Mouse (Mus musculus) cortical plate, adult 2 months (tissue): ENCODE results near the gene Ap4s1. TPM values are rescaled to one million over a fixed set of nuclear protein-coding genes. Genes with fewer than 3 reads are reported as not detected.
A peak's percentile ranks its signal among the peaks of the same experiment; 100 is the strongest.
"Not testable (repeated sequence)": the region's sequence is repeated elsewhere in the genome, so short reads cannot be mapped to it uniquely, and the experiment has no call there.

Source experiments
- H3K27ac ChIP-seq: fragments of 200-500 bp; 2 replicates; pipeline ENCODE4 v1.5.1; 2012; ENCODE audit warnings: low read length, control low read depth, inconsistent platforms; ENCODE audit not compliant: insufficient read depth
- H3K4me1 ChIP-seq: fragments of 200-500 bp; 2 replicates; pipeline ENCODE4 v1.6.1; 2011; ENCODE audit warnings: low read length; ENCODE audit not compliant: control insufficient read depth, insufficient read depth
- H3K4me3 ChIP-seq: fragments of 200-500 bp; 2 replicates; pipeline ENCODE4 v1.5.1; 2011; ENCODE audit warnings: mild to moderate bottlenecking, low read length, control low read depth; ENCODE audit not compliant: insufficient read depth
- CTCF ChIP-seq: fragments of 200-500 bp; IDR thresholded peaks from 2 replicates; pipeline ENCODE4 v1.5.1; 2011; ENCODE audit warnings: mild to moderate bottlenecking, control low read depth, low read length; ENCODE audit not compliant: insufficient read depth; ENCODE audit errors: extremely low read depth
- POLR2A ChIP-seq: fragments of 200-500 bp; IDR thresholded peaks from 2 replicates; pipeline ENCODE4 v1.6.1; 2011; ENCODE audit warnings: mild to moderate bottlenecking, low read length, control low read depth; ENCODE audit not compliant: insufficient read depth; ENCODE audit errors: extremely low read depth
- polyA plus RNA-seq: library from polyadenylated mRNA; depleted of rRNA; stranded (reverse); fragments of >200 nt; gene quantifications from 2 replicates; pipeline ENCODE4 v1.2.3, GENCODE M21; 2012

Ap4s1 gene
- polyA plus RNA-seq, 1 experiment, result 52.6 TPM

DNA sequence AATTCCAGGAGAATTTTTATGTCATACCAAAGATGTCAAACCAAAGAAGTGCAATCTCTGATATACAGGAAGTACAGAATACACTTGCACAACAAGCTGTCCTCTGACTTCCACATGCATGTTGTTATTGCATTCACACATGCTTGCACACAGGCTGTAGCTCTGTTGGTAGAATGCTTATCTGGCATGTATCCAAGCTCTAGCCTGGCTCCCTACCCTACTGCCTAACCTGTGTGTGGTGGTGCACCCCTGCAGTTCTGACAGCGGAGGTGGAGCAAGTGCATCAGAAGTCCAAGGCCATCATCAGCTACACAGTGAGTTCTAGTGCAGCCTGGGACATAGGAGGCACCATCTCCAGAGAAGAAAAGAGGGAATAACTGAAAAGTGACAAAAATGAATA, 12.0 kb upstream of the Ap4s1 start:
- Histone ChIP-seq H3K4me1 (peaks cover 1% of the 10 kb centered on the region), H3K27ac (no peak overlapping the region), H3K4me3 (no peak overlapping the region)
- TF ChIP-seq CTCF, result no peak
- no peak for TF ChIP-seq POLR2A

DNA sequence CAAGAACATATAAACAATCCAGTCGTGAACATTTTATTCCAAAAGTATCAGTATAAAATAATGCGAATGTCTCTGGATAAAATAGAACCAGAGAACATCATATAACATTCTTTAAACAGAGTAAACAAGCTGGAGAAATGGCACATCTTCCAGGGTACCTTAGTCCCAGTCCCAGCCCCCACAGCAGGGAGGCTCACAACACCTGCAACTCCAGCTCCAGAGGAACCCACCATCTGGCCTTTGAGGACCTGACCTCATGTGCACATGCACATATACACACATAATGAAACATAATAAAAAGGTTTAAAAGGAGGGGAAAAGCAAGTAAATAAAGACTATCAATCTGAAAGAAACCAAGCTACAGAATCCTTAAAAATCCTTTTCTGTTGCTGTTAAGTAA, 2.3 kb upstream of the Ap4s1 start:
- Histone ChIP-seq H3K4me1 (no peaks in the 10 kb centered on the region), H3K27ac (no peak overlapping the region), H3K4me3 (no peak overlapping the region)
- TF ChIP-seq POLR2A, result no peak
- TF ChIP-seq CTCF, result no peak

DNA sequence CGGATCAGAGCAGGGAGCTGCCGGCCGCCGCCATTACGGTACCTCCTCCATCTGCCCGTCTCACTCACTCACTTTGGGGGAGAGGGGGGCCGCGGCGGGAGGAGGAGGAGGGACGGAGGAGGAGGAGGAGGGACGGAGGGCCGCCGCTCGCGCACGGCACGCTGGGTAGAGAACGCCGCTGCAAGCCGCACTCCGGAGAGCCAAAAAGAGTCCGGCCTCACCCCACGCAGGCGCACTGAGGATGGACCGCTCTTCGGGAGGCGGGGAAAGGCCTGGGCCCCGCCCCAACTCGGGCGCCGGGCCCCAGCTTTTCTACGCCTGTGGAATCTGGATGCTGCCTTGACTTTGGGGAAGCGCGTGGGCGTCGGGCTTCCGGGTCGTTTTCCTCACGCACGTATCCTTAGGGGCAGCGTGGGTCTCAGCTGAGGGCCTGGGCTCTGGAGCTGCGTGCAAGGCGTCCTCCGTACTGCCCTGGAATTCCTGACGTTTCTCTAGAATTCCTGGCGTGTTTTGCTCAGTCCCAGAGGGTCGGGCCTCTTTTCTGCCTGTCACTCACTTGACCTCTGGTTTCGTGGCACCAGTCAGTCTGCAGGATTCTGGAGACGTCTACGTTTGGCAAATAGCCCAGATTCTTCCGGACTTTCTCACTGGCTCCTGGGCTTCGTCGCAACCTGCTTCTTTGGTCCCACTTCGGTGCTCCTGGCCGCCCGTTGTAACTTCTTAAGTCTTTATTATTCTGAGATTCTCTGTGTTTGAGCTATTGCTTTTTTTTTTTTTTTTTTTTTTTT, 1.2 kb downstream of the Ap4s1 start, which contains the start of gene Strn3:
TSS of gene Strn3 (minus strand) at position 53 of the 788 bp plus-strand sequence.
- Histone ChIP-seq H3K4me3 (peak within 1 kb of the TSS; percentile 58), H3K4me1 (no peaks in the 10 kb centered on the region), H3K27ac (peak within 1 kb of the TSS; percentile 100)
- TF ChIP-seq POLR2A, result peak; percentile 59; the same call in 1 of the 2 replicates
- TF ChIP-seq CTCF, result no peak

DNA sequence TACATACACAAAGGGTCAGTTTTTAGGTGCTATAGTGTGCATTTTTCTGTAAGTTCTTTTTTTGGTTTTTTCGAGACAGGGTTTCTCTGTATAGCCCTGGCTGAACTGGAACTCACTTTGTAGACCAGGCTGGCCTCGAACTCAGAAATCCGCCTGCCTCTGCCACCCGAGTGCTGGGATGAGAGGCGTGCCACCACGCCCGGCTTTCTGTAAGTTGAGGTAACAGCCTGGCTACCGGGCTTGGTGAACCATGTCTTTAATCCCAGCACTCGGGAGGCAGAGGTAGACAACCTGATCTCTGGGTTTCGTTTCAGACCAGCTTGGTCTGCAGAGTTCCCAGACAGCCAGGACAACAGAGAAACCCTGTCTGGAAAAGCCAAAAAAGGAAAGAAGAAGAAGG, 2.0 kb downstream of the Ap4s1 start:
- peak overlapping the region; percentile 58; the same call in 1 of the 2 replicates for H3K4me3 ChIP-seq
- not testable (repeated sequence) for H3K27ac ChIP-seq

DNA sequence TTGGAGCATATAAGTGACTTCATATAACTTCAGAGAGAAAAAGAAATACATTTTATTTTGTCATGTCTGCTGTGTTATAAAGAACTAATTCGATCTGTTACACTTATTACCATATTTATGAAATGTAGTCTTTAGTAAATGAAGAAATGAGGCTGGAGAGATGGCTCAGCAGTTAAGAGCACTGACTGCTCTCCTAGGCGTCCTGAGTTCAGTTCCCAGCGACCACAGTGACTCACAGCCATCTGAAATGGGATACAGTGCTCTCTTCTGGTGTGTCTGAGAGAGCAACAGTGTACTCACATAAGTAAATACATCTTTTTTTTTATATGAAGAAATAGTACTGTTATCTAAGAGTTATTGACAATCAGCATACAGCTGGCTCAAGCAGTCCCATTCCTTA, 2.6 kb downstream of the Ap4s1 start:
- no peaks in the 10 kb centered on the region for H3K4me1 ChIP-seq
- no peak overlapping the region for H3K27ac ChIP-seq
- TF ChIP-seq CTCF (no peak), POLR2A (no peak)
- no peak overlapping the region for H3K4me3 ChIP-seq

More for the DNA sequence above, 2.0 kb downstream of the Ap4s1 start:
- not testable (repeated sequence) for H3K4me1 ChIP-seq

DNA sequence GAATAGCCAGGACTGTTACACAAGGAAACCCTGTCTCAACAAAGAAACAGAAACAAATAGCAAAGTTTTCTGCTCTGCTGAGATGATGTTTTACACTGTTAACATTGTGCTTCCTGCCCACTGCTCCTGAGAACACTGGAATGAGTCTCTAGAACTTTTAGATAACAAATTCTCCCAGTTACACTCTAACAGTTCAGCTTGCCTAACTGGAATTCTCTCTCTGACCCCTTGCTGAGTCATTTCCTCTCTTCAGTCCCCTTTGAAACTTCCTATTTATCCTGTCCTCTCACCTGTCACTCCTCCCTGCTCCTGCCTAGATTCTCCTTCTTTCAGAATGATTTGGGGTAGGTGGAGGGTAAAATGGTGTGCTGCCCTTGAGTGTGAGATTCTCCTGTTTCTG, 3.3 kb downstream of the Ap4s1 start:
- Histone ChIP-seq H3K4me1 (no peaks in the 10 kb centered on the region), H3K4me3 (no peak overlapping the region), H3K27ac (no peak overlapping the region)
- TF ChIP-seq CTCF, result no peak
- TF ChIP-seq POLR2A, result no peak

DNA sequence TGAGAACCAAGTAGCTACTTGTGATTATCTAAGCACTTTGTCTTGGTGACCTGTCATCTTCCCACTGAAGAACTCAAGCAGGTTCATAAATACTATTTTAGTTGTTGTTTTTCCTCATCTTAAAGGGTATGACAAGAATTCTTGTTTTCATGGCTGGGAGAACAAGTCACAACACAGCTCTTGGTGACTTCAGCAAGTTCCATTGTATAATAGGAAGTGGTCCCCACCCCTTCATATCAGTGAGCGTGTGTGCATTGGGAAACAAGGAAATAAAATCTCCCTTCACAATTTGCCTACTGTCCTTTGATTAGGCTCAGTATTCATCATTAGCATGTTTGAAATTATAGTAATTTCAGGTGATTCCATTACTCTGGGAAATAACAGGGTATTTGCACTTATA, 4.1 kb downstream of the Ap4s1 start:
- H3K4me1 ChIP-seq, result no peaks in the 10 kb centered on the region
- H3K4me3 ChIP-seq, result no peak overlapping the region
- H3K27ac ChIP-seq, result no peak overlapping the region
- TF ChIP-seq CTCF (no peak), POLR2A (no peak)

DNA sequence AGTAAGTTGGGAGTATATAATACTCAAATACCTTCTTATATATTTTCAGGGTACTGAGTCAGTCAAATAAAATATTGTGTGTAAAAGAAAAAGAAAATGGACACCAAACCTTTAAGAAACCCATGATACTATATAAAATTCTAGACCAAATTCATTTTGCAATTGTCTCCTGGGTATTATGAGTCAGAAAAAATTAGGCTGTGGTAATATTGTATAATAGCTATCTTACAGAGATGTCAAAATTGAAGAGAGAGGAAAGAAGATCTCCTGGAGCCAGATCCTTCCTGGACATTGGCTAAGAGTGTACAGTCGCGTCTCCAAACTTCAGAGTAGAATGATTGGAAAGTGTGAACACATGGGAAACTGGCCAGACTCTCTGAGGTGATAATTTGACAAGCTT, 5.3 kb downstream of the Ap4s1 start:
- H3K27ac ChIP-seq, result no peak overlapping the region
- H3K4me1 ChIP-seq, result peaks cover 1% of the 10 kb centered on the region; the same call in 1 of the 2 replicates
- TF ChIP-seq CTCF (no peak), POLR2A (no peak)
- H3K4me3 ChIP-seq, result no peak overlapping the region

DNA sequence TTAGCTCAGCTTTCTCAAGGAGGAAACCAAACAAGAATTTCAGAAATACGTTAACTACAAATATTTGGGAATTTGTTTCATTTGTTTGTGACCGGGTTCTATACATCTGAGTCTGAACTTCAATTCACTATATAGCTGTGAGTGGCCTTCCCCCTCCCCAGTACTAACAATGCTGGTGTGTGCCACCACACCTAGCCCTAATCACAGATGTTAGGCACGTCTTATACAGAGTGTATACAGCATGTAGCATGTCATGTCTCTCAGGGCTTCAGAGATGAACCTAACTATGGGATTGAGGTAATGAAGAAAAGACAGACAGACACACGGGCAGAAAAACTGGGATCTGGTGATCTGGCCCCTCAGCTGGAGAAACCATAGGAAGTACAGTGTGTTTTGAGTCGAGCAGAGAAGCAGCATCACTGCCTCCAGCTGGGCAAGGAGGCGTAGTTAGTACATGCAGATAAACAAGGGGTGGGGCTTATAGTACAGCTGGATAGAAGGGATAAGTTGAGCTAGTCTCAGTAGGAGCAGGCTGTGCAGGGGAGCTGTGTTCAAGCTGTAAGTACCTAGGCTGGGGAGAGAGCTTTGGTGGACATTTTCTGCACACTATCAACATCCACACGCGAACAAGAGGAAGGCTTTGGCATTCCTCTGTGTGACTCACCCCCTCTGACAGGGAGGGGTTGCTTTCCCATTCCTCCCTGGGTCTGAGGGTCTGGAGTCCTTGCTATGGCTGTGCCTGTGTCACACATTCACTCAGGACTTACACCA, 9.0 kb downstream of the Ap4s1 start:
- TF ChIP-seq CTCF (no peak), POLR2A (no peak)
- no peak overlapping the region for H3K27ac ChIP-seq
- no peak overlapping the region for H3K4me3 ChIP-seq

DNA sequence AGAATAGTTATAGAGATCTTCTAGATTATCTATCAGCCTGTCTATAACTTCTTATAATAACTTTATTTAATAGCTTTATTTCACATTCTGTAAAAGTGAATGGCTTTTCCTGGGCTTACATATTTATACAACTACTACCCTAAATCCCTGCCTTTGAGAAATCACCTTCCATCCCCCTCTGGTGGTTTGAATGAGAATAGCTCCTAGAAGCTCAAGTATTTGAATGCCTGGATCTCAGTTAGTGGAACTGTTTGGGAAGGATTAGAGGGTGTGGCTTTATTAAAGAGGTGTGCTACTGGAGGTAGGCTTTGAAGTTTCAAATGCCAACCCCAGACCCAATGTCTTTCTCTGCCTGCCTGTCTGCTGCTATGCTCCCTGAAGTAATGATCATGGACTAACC, 10.9 kb downstream of the Ap4s1 start:
- no peak overlapping the region for H3K27ac ChIP-seq
- peaks cover 1% of the 10 kb centered on the region; the same call in 1 of the 2 replicates for H3K4me1 ChIP-seq
- no peak overlapping the region for H3K4me3 ChIP-seq
- no peak for TF ChIP-seq POLR2A
- no peak for TF ChIP-seq CTCF

More for the DNA sequence above, 9.0 kb downstream of the Ap4s1 start:
- H3K4me1 ChIP-seq, result peaks cover 1% of the 10 kb centered on the region; the same call in 1 of the 2 replicates
